Comparison of ENCODE assay signal across 8 mouse cellular contexts in genomic region chr8:122281317-122282034, GRCm38 (mm10). TPM values are rescaled to one million over a fixed set of nuclear protein-coding genes. Genes with fewer than 3 reads are reported as not detected.
DNase-seq lines count a peak whose midpoint lies in the region; ATAC-seq lines count a peak whose summit lies in the region.

No protein-coding gene starts in this region.

- DNase-seq in B cell, adult 2 months: peak; percentile 100
- DNase-seq in brain, adult 2 months (ENCODE audit: low read depth, low spot score): peak; percentile 99
- DNase-seq in heart, embryonic 10.5 days (ENCODE audit: low spot score): peak; percentile 100
- DNase-seq in liver: peak; percentile 100
- peak; percentile 100 for DNase-seq in spleen, postnatal 4 days (ENCODE audit: low spot score in 2 of 2)

- no peaks in the 10 kb centered on the region for H3K9me3 ChIP-seq in heart, embryonic 10.5 days
- H3K9me3 ChIP-seq in kidney, embryonic 15.5 days (replicated peaks): no peaks in the 10 kb centered on the region

- peaks cover 52% of the 10 kb centered on the region for H3K4me1 ChIP-seq in heart, embryonic 10.5 days
- H3K4me1 ChIP-seq in kidney, embryonic 15.5 days: peaks cover 64% of the 10 kb centered on the region

- peak overlapping the region; percentile 97 for H3K4me2 ChIP-seq in kidney, embryonic 15.5 days

- peak overlapping the region; percentile 67; the same call in 1 of the 2 replicates for H3K9ac ChIP-seq in kidney, embryonic 15.5 days

- H3K36me3 ChIP-seq in heart, embryonic 10.5 days: no peaks in the 10 kb centered on the region
- H3K36me3 ChIP-seq in kidney, embryonic 15.5 days: no peaks in the 10 kb centered on the region

- peak overlapping the region; percentile 95 for H3K27ac ChIP-seq in heart, embryonic 10.5 days
- H3K27ac ChIP-seq in kidney, embryonic 15.5 days: peak overlapping the region; percentile 83

- under 1% methylated on average over 47 of the region's 47 CpGs for WGBS in heart, embryonic 10.5 days
- WGBS in kidney, embryonic 15.5 days: under 1% methylated on average over 47 of the region's 47 CpGs

- H3K27me3 ChIP-seq in heart, embryonic 10.5 days (ENCODE audit: insufficient read depth, poor library complexity, severe bottlenecking): peaks cover 12% of the 10 kb centered on the region; the same call in 1 of the 2 replicates
- H3K27me3 ChIP-seq in kidney, embryonic 15.5 days: peaks cover 33% of the 10 kb centered on the region

- peak; percentile 48 for ATAC-seq in erythroblast, adult 5-6 weeks (replicated peaks; ENCODE audit: low FRiP score, poor library complexity, severe bottlenecking)
- peak; percentile 91 for ATAC-seq in kidney, embryonic 15.5 days (replicated peaks; ENCODE audit: low FRiP score)
- peak; percentile 78 for ATAC-seq in monocyte, adult 5-6 weeks (replicated peaks; ENCODE audit: insufficient number of reproducible peaks, low FRiP score, low TSS enrichment, poor library complexity, severe bottlenecking)

- peak overlapping the region; percentile 95 for H3K4me3 ChIP-seq in heart, embryonic 10.5 days
- peak overlapping the region; percentile 84 for H3K4me3 ChIP-seq in kidney, embryonic 15.5 days (replicated peaks)

RNA-seq across cellular contexts. Expression of gene Zfpm1, which starts 0.5 kb away (rescaled TPM):
- 54.2 and 55.4 TPM in 2 replicates for total RNA-seq in erythroblast, adult 5-6 weeks (2015; ENCODE audit: low replicate concordance)
- 196 and 459 TPM in 2 replicates for total RNA-seq in erythroblast, adult 5-6 weeks (2017; ENCODE audit: low replicate concordance)
- polyA plus RNA-seq in heart, embryonic 10.5 days (2016; fragmentation: Nextera tagmentation; extraction: Ambion mirVana): 5.7 and 12.8 TPM in 2 replicates
- polyA plus RNA-seq in kidney, embryonic 15.5 days (2015; fragmentation: Nextera tagmentation; extraction: Ambion mirVana): 2.2 and 2.4 TPM in 2 replicates
- total RNA-seq in monocyte, adult 5-6 weeks (2017): 7.9 to 23.3 TPM (median 10.3 TPM) in 3 replicates

Comparison
In these comparisons a context has a peak if more than half of its experiments do, and no peak if none do; other contexts are left out.
1. Peak in every context shown above with its lines: DNase-seq, ATAC-seq, H3K4me3 ChIP-seq and H3K27ac ChIP-seq.